Mouse (Mus musculus): ENCODE results near the gene Gm10563. TPM values are rescaled to one million over a fixed set of nuclear protein-coding genes. Genes with fewer than 3 reads are reported as not detected.
"Not testable (repeated sequence)": the region's sequence is repeated elsewhere in the genome, so short reads cannot be mapped to it uniquely, and the experiment has no call there.

Gene Gm10563
- polyA plus RNA-seq (2016; fragmentation: Nextera tagmentation; extraction: Ambion mirVana): not detected in 2 replicates

DNA sequence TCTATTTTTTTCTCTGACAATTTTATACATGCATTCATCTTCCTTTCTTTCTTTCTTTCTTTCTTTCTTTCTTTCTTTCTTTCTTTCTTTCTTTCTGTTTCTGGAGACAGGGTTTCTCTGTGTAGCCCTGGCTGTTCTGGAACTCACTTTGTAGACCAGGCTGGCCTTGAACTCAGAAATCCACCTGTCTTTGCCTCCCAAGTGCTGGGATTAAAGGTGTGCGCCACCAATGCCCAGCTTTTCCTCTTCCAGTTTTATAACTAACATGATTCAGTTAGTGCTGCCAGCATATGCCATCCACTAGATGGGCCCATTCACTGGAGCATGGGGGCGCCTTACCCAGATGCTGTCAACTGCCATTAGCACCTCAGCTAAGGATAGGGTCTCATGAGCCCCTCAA is at the start of gene Gm10563:
Gm10563 (minus strand) TSS at position 101 of the 400 bp plus-strand sequence.
- 92% methylated on average over 2 of the region's 2 CpGs for WGBS
- H3K4me3 ChIP-seq (replicated peaks); ATAC-seq (ENCODE audit: insufficient number of reproducible peaks, insufficient read depth, low FRiP score, low TSS enrichment, low read depth); H3K9ac ChIP-seq (replicated peaks); H3K27me3 ChIP-seq; H3K4me1 ChIP-seq (replicated peaks); H3K27ac ChIP-seq; H3K4me2 ChIP-seq; H3K9me3 ChIP-seq: not testable (repeated sequence)
- peaks cover 94% of the 10 kb centered on the region for H3K36me3 ChIP-seq

DNA sequence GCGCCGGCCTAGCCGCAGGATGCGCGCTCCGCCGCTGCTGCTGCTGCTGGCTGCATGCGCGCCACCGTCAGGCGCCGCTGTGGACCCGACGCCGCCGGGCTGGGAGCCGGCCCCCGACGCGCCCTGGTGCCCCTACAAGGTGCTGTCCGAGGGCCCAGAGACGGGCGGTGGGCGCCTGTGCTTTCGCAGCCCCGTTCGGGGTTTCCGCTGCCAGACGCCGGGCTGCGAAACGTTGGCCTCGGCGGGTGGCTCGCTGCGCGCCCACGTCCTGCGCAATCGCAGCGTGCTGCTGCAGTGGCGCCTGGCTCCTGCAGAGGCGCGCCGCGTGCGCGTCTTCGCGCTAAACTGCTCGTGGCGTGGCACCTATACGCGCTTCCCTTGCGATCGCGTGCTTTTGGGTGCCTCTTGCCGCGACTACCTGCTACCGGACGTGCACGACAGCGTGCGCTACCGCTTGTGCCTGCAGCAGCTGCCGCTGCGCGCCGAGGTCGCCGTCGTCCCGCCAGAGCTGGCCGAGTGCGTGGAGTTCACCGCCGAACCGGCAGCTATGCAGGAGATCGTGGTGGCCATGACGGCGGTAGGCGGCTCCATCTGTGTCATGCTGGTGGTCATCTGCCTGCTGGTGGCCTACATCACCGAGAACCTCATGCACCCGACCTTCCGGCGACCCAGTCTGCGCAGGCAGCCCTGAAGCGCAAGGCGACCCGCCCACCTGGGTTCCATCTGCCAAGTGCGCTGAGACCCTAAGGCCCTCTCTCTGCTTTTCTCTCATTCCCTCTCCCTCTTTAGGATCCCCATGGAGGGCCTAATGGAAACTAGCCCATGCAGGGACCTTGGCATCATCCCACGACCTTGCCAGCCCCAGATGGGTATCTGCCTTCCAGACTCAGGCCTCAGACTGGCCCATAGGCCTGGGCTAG is 49.5 kb upstream of the Gm10563 start:
- Histone ChIP-seq H3K9me3 (no peaks in the 10 kb centered on the region), H3K4me2 (peak overlapping the region; percentile 88), H3K4me1 (replicated peaks) (peaks cover 16% of the 10 kb centered on the region), H3K4me3 (replicated peaks) (peak overlapping the region; percentile 79), H3K27me3 (peaks cover 25% of the 10 kb centered on the region), H3K36me3 (no peaks in the 10 kb centered on the region), H3K9ac (replicated peaks) (peak overlapping the region; percentile 83), H3K27ac (peak overlapping the region; percentile 64; the same call in 1 of the 2 replicates)
- 1% methylated on average over 92 of the region's 92 CpGs for WGBS
- peak; percentile 27; the same call in 1 of the 2 replicates for ATAC-seq (ENCODE audit: insufficient number of reproducible peaks, insufficient read depth, low FRiP score, low TSS enrichment, low read depth)

DNA sequence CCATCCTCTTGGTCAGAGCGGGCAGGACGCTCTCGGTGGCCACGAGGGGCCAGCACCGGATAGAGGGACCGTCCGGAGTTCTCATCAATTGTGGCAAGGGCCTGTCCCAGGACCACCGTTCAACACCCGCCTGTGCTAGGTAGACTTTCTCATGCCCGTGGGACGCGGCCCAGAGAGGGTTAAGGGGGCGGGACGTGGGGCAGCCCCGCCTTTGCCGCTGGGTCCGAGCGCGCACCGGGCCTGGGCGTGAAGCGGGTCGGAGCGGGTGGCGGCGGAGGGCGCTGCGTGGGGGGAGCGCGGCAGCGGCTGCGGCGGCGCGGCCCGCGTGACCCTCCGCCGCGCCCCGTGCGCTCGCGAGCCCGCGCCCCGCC is 48.9 kb upstream of the Gm10563 start, which contains the start of gene Fndc10:
Fndc10 (plus strand) TSS at position 232 of the 371 bp plus-strand sequence.
- peak within 1 kb of the TSS; percentile 64; the same call in 1 of the 2 replicates for H3K27ac ChIP-seq
- H3K9ac ChIP-seq (replicated peaks): peak within 1 kb of the TSS; percentile 83
- H3K9me3 ChIP-seq: no peaks in the 10 kb centered on the region
- under 1% methylated on average over 33 of the region's 47 CpGs for WGBS
- ATAC-seq (ENCODE audit: insufficient number of reproducible peaks, insufficient read depth, low FRiP score, low TSS enrichment, low read depth): peak; percentile 58; the same call in 1 of the 2 replicates
- peak within 1 kb of the TSS; percentile 88 for H3K4me2 ChIP-seq
- H3K36me3 ChIP-seq: no peaks in the 10 kb centered on the region
- peak within 1 kb of the TSS; percentile 79 for H3K4me3 ChIP-seq (replicated peaks)
- peaks cover 25% of the 10 kb centered on the region for H3K27me3 ChIP-seq
- H3K4me1 ChIP-seq (replicated peaks): peaks cover 16% of the 10 kb centered on the region

DNA sequence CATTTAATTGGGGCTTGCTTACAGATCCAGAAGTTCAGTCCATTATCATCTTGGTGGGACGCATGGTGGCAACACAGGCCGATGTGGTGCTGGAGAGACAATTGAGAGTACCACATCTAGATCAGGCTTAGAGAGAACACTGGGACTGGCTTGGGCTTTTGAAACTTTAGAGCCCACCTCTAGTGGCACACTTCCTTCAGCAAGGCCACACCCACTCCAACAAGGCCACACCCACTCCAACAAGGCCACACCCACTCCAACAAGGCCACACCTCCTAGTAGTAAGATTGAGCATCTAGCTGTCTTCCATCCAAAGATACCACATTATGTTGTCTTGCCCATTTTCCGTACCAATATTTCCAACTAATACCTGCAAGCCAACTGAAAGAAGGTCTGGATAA is 47.2 kb upstream of the Gm10563 start:
- no peak overlapping the region for H3K27ac ChIP-seq
- WGBS: 98% methylated on average over 3 of the region's 3 CpGs
- H3K27me3 ChIP-seq: peaks cover 25% of the 10 kb centered on the region
- no peak for ATAC-seq (ENCODE audit: insufficient number of reproducible peaks, insufficient read depth, low FRiP score, low TSS enrichment, low read depth)
- peaks cover 16% of the 10 kb centered on the region for H3K4me1 ChIP-seq (replicated peaks)
- H3K9me3 ChIP-seq: no peaks in the 10 kb centered on the region
- H3K4me3 ChIP-seq (replicated peaks): no peak overlapping the region
- no peak overlapping the region for H3K4me2 ChIP-seq
- H3K36me3 ChIP-seq: no peaks in the 10 kb centered on the region
- no peak overlapping the region for H3K9ac ChIP-seq (replicated peaks)

DNA sequence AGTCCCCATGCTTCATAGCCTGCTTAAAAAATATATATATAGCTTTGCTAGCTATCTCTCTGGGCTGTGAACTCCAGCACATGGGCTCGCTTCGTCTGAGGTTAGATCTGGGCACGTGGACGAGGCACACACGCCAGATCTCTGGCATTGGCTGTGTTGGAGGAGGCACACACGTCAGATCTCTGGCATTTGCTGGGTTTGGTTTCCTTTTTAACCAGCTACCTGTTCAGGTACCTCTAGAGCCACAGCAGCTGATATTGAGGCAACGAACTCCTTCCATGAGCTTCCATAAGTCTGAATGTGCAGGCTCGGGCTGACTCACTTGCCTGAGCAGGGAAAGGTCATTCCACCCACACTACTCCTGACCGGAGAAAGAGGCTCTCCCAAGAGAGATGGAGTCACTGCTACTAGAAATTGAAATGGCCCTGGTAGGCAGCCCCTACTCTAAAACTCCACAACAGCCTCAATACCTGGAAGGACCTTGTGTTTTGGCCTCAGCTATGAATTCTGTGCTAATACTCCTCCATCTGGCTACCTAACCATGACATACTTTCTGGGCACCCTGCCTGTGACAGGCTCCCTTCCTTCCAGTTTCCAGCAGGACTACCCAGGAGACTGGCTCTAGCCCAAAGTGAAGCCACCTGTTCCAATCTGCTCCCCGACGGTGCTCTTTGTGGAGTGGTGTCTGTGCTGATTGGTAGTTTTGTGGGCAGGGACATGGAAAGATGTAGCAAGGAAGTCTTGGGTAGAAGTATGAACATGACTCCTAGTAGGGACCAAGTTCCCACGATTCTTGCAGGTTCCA is 45.6 kb upstream of the Gm10563 start:
- Histone ChIP-seq H3K27ac (no peak overlapping the region), H3K9me3 (no peaks in the 10 kb centered on the region), H3K4me2 (no peak overlapping the region), H3K36me3 (no peaks in the 10 kb centered on the region), H3K4me3 (replicated peaks) (no peak overlapping the region), H3K27me3 (peaks cover 19% of the 10 kb centered on the region), H3K4me1 (replicated peaks) (peaks cover 11% of the 10 kb centered on the region), H3K9ac (replicated peaks) (no peak overlapping the region)
- no peak for ATAC-seq (ENCODE audit: insufficient number of reproducible peaks, insufficient read depth, low FRiP score, low TSS enrichment, low read depth)
- 86% methylated on average over 12 of the region's 12 CpGs for WGBS

DNA sequence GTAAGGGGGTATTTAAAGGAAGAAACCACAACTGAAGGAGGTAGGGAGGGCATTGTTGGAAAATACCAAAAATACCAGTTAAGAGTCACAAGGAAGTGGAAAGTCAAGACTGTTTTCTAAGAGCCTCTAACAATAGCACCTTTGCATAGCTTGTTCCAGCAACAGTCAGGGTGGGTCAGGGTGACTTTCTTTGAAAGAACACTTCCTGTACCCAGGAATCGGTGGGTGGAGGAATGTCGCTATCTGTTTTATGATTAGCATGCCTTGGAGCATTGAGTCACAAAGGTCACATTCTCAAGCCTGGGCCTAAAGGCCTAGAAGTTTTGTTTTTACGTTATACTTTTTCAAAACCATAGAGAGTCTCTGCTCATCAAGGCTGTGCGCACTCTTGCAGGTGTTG is 42.6 kb upstream of the Gm10563 start:
- H3K4me3 ChIP-seq (replicated peaks); H3K27ac ChIP-seq; H3K9ac ChIP-seq (replicated peaks); H3K4me2 ChIP-seq; ATAC-seq (ENCODE audit: insufficient number of reproducible peaks, insufficient read depth, low FRiP score, low TSS enrichment, low read depth); H3K27me3 ChIP-seq; H3K4me1 ChIP-seq (replicated peaks); H3K36me3 ChIP-seq; H3K9me3 ChIP-seq: not testable (repeated sequence)
- 90% methylated on average over 4 of the region's 4 CpGs for WGBS

DNA sequence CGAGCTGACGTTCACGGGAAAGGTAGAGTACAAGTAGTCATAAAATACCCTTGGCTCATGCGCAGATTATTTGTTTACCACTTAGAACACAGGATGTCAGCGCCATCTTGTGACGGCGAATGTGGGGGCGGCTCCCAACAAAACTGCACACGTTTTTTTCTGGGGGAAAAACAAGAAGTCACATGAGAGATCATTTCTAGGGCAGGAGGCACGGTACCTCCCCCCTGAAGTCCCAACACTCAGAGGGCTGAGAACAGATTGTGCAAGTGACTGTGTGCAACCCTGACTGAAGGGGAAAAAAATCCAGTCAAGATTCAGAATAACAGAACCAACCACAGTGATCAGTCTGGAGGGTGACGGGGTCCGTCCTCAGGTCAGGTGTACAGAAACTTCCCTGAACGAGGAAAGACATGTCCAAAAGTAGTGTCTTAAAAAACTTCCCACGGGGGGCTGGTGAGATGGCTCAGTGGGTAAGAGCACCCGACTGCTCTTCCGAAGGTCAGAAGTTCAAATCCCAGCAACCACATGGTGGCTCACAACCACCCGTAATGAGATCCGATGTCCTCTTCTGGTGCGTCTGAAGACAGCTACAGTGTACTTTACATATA is 38.6 kb upstream of the Gm10563 start:
- WGBS: 88% methylated on average over 16 of the region's 19 CpGs
- not testable (repeated sequence) for H3K36me3 ChIP-seq; H3K9me3 ChIP-seq; H3K4me1 ChIP-seq (replicated peaks); H3K9ac ChIP-seq (replicated peaks); ATAC-seq (ENCODE audit: insufficient number of reproducible peaks, insufficient read depth, low FRiP score, low TSS enrichment, low read depth); H3K27ac ChIP-seq; H3K4me2 ChIP-seq; H3K4me3 ChIP-seq (replicated peaks); H3K27me3 ChIP-seq

DNA sequence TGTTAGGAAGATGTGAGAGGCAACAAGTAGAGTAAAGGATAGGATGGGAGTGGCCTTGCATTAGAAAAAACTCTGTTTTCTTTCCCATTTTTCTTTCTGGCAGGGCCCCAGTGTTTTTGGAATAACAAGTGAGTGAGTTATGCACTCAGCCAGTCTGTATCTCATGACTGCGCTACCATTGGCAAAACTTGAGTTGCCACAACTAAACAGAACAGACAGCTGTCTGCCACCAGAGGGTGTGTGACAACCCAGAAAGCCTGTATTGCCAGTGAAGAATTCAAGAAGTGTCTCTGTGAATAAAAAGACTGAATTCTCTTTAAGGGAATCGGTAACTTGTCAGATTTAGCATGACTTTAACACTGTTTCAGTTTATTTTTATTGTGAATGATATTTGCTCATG is 30.8 kb upstream of the Gm10563 start:
- Histone ChIP-seq H3K36me3 (no peaks in the 10 kb centered on the region), H3K27ac (no peak overlapping the region), H3K4me1 (replicated peaks) (no peaks in the 10 kb centered on the region), H3K9ac (replicated peaks) (no peak overlapping the region), H3K4me2 (no peak overlapping the region), H3K9me3 (no peaks in the 10 kb centered on the region), H3K27me3 (no peaks in the 10 kb centered on the region), H3K4me3 (replicated peaks) (no peak overlapping the region)
- WGBS: 87% methylated on average over 2 of the region's 2 CpGs
- ATAC-seq (ENCODE audit: insufficient number of reproducible peaks, insufficient read depth, low FRiP score, low TSS enrichment, low read depth): no peak

DNA sequence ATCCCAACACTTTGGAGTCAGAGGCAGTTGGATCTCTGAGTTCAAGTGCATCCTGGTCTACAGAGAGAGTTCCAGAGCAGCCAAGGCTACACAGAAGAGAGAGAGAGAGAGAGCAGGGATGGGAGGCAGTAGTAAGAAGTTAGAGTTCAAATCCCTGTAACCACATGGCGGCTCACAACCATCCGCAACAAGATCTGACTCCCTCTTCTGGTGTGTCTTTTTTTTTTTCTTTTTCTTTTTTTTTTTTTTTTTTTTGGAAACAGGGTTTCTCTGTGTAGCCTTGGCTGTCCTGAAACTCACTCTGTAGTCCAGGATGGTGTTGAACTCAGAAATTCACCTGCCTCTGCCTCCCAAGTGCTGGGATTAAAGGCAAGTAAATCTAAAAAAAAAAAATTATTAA is 26.9 kb upstream of the Gm10563 start:
- Histone ChIP-seq H3K36me3 (no peaks in the 10 kb centered on the region), H3K9me3 (no peaks in the 10 kb centered on the region), H3K27ac (no peak overlapping the region), H3K4me1 (replicated peaks) (peaks cover 6% of the 10 kb centered on the region), H3K9ac (replicated peaks) (no peak overlapping the region), H3K27me3 (no peaks in the 10 kb centered on the region), H3K4me3 (replicated peaks) (no peak overlapping the region), H3K4me2 (no peak overlapping the region)
- WGBS: 79% methylated on average over 2 of the region's 2 CpGs
- no peak for ATAC-seq (ENCODE audit: insufficient number of reproducible peaks, insufficient read depth, low FRiP score, low TSS enrichment, low read depth)

DNA sequence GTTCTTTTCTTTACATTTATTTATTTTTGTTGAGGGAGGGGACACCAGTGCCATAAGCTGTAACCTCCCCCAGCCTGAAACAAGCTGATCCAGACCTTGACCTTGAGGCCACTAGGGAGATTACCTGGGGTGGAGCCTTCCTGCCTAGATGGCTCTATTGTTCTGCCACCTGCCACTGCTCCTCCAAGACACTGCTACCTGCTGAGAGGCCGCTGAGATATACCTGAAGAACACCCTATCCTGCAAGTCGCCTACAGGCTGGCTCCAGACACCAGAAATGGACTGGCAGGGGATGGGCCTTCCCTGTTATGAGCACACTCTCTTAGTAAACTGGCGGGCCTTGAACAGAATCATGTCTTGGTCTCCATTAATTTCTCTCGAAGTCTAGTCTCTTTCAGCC is 25.0 kb upstream of the Gm10563 start:
- not testable (repeated sequence) for H3K27me3 ChIP-seq; H3K4me2 ChIP-seq; ATAC-seq (ENCODE audit: insufficient number of reproducible peaks, insufficient read depth, low FRiP score, low TSS enrichment, low read depth); H3K4me1 ChIP-seq (replicated peaks); H3K27ac ChIP-seq; H3K4me3 ChIP-seq (replicated peaks); H3K9me3 ChIP-seq; H3K9ac ChIP-seq (replicated peaks)
- H3K36me3 ChIP-seq: peaks cover 11% of the 10 kb centered on the region; the same call in 1 of the 2 replicates
- WGBS: 65% methylated on average over 4 of the region's 4 CpGs

DNA sequence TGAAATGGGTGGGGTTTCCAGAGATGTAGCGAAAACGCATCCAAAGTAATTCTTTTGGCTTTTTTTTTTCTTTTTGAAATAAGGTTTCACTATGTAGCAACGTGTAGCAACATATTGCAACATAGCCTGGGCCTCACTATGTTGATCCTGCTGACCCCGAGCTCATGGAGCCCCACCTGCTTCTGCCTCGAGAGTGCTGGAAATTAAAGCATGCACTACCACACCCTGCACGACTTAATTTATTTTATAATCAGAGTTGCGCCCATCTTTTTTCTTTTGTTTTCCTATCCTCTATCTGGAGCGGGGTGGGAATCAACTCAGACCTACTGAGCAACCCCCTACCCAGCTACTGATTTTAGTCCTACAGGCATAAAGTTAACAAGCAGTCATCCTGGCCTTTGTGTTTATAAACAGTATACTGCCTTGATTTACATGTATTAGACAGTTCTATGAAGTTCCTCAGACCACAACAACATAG is 24.4 kb upstream of the Gm10563 start:
- no peak overlapping the region for H3K9ac ChIP-seq (replicated peaks)
- peak overlapping the region; percentile 92 for H3K4me2 ChIP-seq
- peaks cover 6% of the 10 kb centered on the region for H3K4me1 ChIP-seq (replicated peaks)
- no peaks in the 10 kb centered on the region for H3K27me3 ChIP-seq
- H3K36me3 ChIP-seq: peaks cover 17% of the 10 kb centered on the region; the same call in 1 of the 2 replicates
- WGBS: 2% methylated on average over 8 of the region's 8 CpGs
- no peak overlapping the region for H3K27ac ChIP-seq
- peak; percentile 29; the same call in 1 of the 2 replicates for ATAC-seq (ENCODE audit: insufficient number of reproducible peaks, insufficient read depth, low FRiP score, low TSS enrichment, low read depth)
- H3K4me3 ChIP-seq (replicated peaks): peak overlapping the region; percentile 81
- no peaks in the 10 kb centered on the region for H3K9me3 ChIP-seq

Data from limb, embryonic 12.5 days (tissue).